Mouse (Mus musculus) brain, adult 2 months (tissue): ENCODE data around the gene Ism1.

Experiments
- DNase-seq: peaks from one replicate; pipeline ENCODE4 v3.0.0; 2011; ENCODE audit warnings: low read depth, low spot score

Gene Ism1

GRCm38 (mm10) chr2:139677809-139678274 is at the start of gene Ism1:
Gene Ism1 (plus strand): TSS chr2:139678178.
- DNase-seq, result peak; percentile 40

GRCm38 (mm10) chr2:139628731-139629130 is 49.2 kb upstream of the Ism1 start:
- no peak for DNase-seq

- no peak for DNase-seq
Observed at GRCm38 (mm10) chr2:139629653-139630052, 48.3 kb upstream of the Ism1 start.

GRCm38 (mm10) chr2:139634506-139634905 is 43.5 kb upstream of the Ism1 start:
- no peak for DNase-seq

- peak; percentile 3 for DNase-seq
Observed at GRCm38 (mm10) chr2:139637861-139638260, 40.1 kb upstream of the Ism1 start.

GRCm38 (mm10) chr2:139641757-139642385 is 36.1 kb upstream of the Ism1 start:
- DNase-seq, result no peak

GRCm38 (mm10) chr2:139649518-139649917 is 28.5 kb upstream of the Ism1 start:
- DNase-seq, result peak; percentile 83

GRCm38 (mm10) chr2:139656750-139657149 is 21.2 kb upstream of the Ism1 start:
- DNase-seq, result no peak

- DNase-seq, result no peak
Observed at GRCm38 (mm10) chr2:139671838-139672237, 6.1 kb upstream of the Ism1 start.

- DNase-seq, result no peak
Observed at GRCm38 (mm10) chr2:139672371-139672770, 5.6 kb upstream of the Ism1 start.

- peak; percentile 91 for DNase-seq
Observed at GRCm38 (mm10) chr2:139677065-139677762, 764 bp upstream of the Ism1 start.

GRCm38 (mm10) chr2:139678275-139679140 is 530 bp downstream of the Ism1 start:
- DNase-seq, result peak; percentile 86

- DNase-seq, result no peak
Observed at GRCm38 (mm10) chr2:139682540-139682939, 4.6 kb downstream of the Ism1 start.

- DNase-seq, result no peak
Observed at GRCm38 (mm10) chr2:139689442-139690003, 11.5 kb downstream of the Ism1 start.

- DNase-seq, result no peak
Observed at GRCm38 (mm10) chr2:139693521-139693920, 15.5 kb downstream of the Ism1 start.

GRCm38 (mm10) chr2:139694638-139695037 is 16.7 kb downstream of the Ism1 start:
- DNase-seq, result no peak

- DNase-seq, result peak; percentile 74
Observed at GRCm38 (mm10) chr2:139696578-139696977, 18.6 kb downstream of the Ism1 start.

- DNase-seq, result no peak
Observed at GRCm38 (mm10) chr2:139700609-139701008, 22.6 kb downstream of the Ism1 start.

GRCm38 (mm10) chr2:139704951-139705350 is 27.0 kb downstream of the Ism1 start:
- DNase-seq, result no peak

GRCm38 (mm10) chr2:139708194-139708899 is 30.4 kb downstream of the Ism1 start:
- DNase-seq, result no peak

GRCm38 (mm10) chr2:139711640-139712039 is 33.7 kb downstream of the Ism1 start:
- DNase-seq, result no peak
